Comparison of ENCODE assay signal across 21 mouse cellular contexts in genomic region chr1:186604124-186604523, GRCm38 (mm10).
"Had no signal": no experiment of that assay in that cellular context is flagged by ENCODE, and none has a peak within 500 bp of the region (broad histone marks: within the 10 kb centered on the region; RNA-seq: fewer than 3 reads in every experiment).

No protein-coding gene starts in this region.

- H3K27ac ChIP-seq: liver, embryonic 14.5 days; lung, embryonic 15.5 days; neural tube, embryonic 13.5 days; stomach, postnatal 0 days had no signal

- ATAC-seq: liver, postnatal 0 days had no signal

- H3K4me2 ChIP-seq: liver, embryonic 11.5 days; lung, embryonic 15.5 days; midbrain, embryonic 11.5 days; neural tube, embryonic 13.5 days had no signal

- DNase-seq: kidney, adult 11 months; kidney, adult 8-10 months; kidney, postnatal 14 days; kidney, postnatal 4 days; liver, postnatal 0 days; lung, postnatal 14 days; lung, postnatal 4 days; midbrain, embryonic 14.5 days; right cerebral cortex, adult 18-20 months; right cerebral cortex, postnatal 14 days; right cerebral cortex, postnatal 4 days; thymus, adult 2 months; thymus, postnatal 14 days; thymus, postnatal 4 days had no signal

- H3K36me3 ChIP-seq: lung, embryonic 15.5 days; neural tube, embryonic 13.5 days had no signal

- H3K9me3 ChIP-seq: lung, embryonic 15.5 days; neural tube, embryonic 13.5 days had no signal

- H3K4me1 ChIP-seq: lung, embryonic 15.5 days had no signal

- H3K4me3 ChIP-seq: lung, embryonic 15.5 days; myocyte; neural tube, embryonic 13.5 days had no signal

- H3K9ac ChIP-seq: liver, embryonic 14.5 days; liver, postnatal 0 days; lung, embryonic 15.5 days; neural tube, embryonic 13.5 days had no signal

- H3K27me3 ChIP-seq: lung, embryonic 15.5 days; neural tube, embryonic 13.5 days had no signal
